Mouse (Mus musculus) bone marrow, adult 2 months (tissue): Measurements from ENCODE around the gene Meis2. TPM values are rescaled to one million over a fixed set of nuclear protein-coding genes. Genes with fewer than 3 reads are reported as not detected.

Experiments used
- H3K27ac ChIP-seq: fragments of 200-500 bp; 2 replicates; pipeline ENCODE4 v1.5.1; 2012; ENCODE audit warnings: low read depth, mild to moderate bottlenecking, control low read depth, inconsistent platforms, low read length; ENCODE audit not compliant: control insufficient read depth, poor library complexity, insufficient read depth
- H3K4me1 ChIP-seq: fragments of 200-500 bp; 2 replicates; pipeline ENCODE4 v1.6.1; 2011; ENCODE audit warnings: low read length; ENCODE audit not compliant: control insufficient read depth, insufficient read depth
- H3K4me3 ChIP-seq: fragments of 200-500 bp; replicated peaks from 2 replicates; pipeline ENCODE3; 2011; ENCODE audit warnings: mild to moderate bottlenecking, low read depth, low read length, control low read depth; ENCODE audit not compliant: control insufficient read depth
- CTCF ChIP-seq: fragments of 200-500 bp; IDR thresholded peaks from 2 replicates; pipeline ENCODE4 v1.5.1; 2011; ENCODE audit warnings: low read length, control low read depth; ENCODE audit not compliant: control insufficient read depth, insufficient read depth
- POLR2A ChIP-seq: fragments of 200-500 bp; IDR thresholded peaks from 2 replicates; pipeline ENCODE4 v1.6.1; 2011; ENCODE audit warnings: low read depth, mild to moderate bottlenecking, control low read depth, low read length, borderline replicate concordance; ENCODE audit not compliant: control insufficient read depth
- WGBS: fragments of 180-500 bp; shearing (Covaris S2); methylation state at CpG from one replicate; pipeline ENCODE4 v1.1.7; 2018; 5-methylcytosine and 5-hydroxymethylcytosine counted together
- polyA plus RNA-seq: library from polyadenylated mRNA; stranded (reverse); fragments of >200 nt; gene quantifications from 2 replicates; pipeline ENCODE4 v1.2.4, GENCODE M21; 2011; ENCODE audit warnings: low replicate concordance; ENCODE audit not compliant: missing spikeins, insufficient read depth, insufficient read length

The Meis2 gene
- polyA plus RNA-seq, 1 experiment = 7.9 TPM

DNA sequence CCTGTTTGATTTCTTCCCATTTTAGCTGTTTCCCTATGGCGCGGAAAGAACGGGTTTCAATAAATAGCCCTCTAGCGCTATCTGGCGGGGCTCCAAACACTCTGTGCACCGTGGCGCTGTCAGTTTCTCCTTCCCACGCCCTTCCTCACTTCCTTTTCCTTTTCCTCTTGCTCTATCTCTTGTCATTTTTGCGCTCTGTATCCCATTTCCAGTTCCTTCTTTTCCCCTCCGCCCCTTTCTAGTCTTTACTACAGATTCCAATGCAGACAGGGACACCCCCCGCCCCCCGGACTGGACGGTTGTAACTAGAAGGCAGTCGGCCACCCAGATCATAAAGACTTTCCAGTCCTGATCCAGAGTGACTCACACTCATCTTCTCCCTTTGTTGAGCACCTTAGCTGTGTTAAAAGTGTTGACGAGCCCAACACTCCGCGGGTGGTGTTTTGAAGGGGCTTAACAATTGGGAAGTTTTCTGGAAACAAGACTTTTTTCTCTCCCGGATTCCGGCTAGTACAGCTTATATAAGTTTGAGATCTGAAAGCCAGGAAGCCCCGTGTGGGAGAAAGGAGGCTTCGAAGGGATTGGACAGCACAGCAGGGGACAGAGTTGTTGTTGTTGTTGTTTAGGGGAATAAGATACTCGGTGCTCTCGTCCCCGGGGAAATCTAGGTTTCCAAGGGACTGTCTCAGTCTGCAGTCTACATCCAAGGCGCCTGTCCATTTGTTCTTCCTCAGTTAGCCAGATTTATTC, 6.1 kb upstream of the Meis2 start:
- H3K4me3 ChIP-seq = no peak overlapping the region
- no peak overlapping the region for H3K27ac ChIP-seq
- TF ChIP-seq CTCF = 0 out of 2 replicates have a peak, but pooled peaks have one; percentile 17
- no peak for TF ChIP-seq POLR2A
- no peaks in the 10 kb centered on the region for H3K4me1 ChIP-seq
- WGBS = 2% methylated on average over 25 of the region's 25 CpGs

DNA sequence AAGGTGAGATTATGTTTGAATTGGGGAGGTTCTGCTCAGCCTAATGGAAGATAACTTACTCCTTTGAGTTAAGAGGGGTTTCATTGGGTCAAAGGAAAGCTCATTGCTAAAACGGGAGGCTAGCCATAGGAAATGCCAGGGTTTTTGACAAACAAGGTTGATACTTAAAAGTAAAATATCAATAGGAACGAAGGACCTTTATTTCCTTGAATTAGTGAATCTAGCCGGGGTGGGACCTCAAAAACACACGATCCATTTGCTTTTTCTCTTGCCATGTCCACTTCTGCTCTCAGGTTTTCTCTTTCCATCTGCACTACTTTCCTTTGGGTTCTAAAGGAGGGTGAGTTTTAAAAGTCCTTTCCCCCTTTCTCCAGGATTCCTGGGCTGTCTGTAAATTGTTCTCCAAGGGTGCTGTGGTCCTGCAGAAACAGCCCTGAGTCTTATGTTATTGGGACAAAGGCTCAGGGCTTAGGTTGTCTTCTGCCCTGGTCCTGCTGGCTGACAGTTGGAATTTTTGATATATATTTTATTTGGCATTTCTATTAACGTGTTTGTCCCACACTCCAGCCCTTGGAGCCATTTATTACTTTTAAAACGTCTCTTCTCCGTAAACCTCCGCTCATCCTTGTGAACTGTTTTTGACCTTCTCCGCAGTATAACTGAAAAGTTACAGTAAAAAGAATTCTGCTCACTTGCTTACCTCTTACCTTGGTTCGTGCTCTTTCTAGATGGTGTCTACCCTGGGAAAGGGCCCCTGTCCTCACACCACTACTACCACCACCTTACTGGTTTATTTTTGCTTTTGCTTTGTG, 5.2 kb upstream of the Meis2 start:
- WGBS = 39% methylated on average over 10 of the region's 10 CpGs
- no peak overlapping the region for H3K4me3 ChIP-seq
- no peak for TF ChIP-seq POLR2A
- TF ChIP-seq CTCF = no peak
- no peaks in the 10 kb centered on the region for H3K4me1 ChIP-seq
- H3K27ac ChIP-seq = no peak overlapping the region

DNA sequence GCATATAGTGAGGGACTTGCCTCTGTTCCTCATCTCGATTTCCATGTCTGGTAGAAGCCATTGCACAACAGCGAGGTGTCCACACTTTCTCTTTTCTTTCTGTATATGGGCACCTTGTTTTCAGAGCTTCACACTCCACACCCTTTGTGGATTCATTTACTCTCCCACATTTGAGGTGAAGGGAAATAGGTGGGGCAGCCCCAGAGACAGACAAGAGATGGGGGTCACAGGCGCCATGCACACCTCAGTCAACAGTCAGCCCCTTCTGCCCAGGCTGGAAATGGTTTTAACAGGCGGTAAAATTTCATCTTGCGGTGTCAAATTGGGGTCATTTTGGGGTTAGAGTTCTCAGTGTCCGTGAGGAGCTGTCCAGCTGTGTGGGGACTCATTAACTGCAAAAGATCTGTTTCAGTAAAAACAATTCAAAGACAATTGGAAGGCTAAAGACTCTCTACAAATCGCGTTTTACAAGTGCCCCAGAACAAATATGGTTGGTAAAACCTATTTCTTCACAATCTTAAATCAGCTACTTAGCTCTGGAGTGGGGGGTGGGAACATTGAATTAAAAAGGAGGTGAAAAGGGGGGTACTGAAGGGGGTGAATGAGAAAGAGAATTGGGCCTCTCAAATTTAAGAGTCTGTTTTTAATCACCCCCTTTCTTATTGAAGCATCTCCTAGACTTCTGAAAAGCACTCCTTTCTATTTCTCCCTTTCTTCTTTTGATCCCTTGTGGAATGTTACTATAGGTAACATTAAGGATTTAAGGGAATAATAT, 4.0 kb upstream of the Meis2 start:
- TF ChIP-seq POLR2A (no peak), CTCF (no peak)
- H3K4me1 ChIP-seq = no peaks in the 10 kb centered on the region
- no peak overlapping the region for H3K27ac ChIP-seq
- no peak overlapping the region for H3K4me3 ChIP-seq
- WGBS = 40% methylated on average over 8 of the region's 8 CpGs

DNA sequence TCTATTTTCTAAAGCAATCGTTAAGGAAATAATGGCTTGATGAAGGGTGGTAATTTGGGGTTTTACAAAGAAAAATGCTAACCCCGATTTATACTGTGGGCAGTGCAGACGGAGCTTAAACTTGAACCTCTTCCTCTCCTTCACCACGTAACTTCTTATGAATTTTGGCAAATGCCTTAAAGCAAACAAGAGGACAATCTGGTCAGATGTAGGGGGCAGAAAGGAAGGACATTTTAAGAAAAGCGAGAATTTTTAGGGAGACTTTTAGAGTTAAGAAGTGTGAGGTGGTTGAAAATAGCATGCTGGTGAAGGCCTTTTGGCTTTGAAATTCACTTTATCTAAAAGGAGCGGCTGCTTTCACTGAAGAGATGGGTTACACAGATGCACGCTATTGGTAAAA, 3.3 kb upstream of the Meis2 start:
- no peaks in the 10 kb centered on the region for H3K4me1 ChIP-seq
- TF ChIP-seq POLR2A (no peak), CTCF (no peak)
- no peak overlapping the region for H3K4me3 ChIP-seq
- 50% methylated on average over 7 of the region's 7 CpGs for WGBS
- no peak overlapping the region for H3K27ac ChIP-seq

DNA sequence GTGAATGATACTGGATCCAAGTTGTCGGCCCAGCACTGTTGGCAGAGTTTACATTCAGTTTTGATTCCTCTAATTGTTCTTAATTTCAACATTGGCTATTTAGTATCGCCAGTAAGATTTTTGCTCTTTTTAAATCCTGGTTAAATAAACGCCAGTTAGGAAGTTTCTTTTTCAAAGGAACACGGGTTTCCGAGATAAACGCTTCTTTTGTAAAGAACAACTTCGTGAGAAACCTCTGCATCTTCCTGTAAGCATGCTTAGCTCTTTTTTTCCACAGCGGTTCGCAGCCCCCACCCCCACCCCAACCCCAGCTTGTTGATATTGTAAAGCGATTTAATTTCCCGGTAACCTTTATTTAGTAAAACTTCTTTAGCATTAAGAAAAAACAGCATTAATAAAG, 2.8 kb upstream of the Meis2 start:
- H3K4me3 ChIP-seq = no peak overlapping the region
- TF ChIP-seq POLR2A (no peak), CTCF (no peak)
- no peak overlapping the region for H3K27ac ChIP-seq
- 17% methylated on average over 11 of the region's 11 CpGs for WGBS
- no peaks in the 10 kb centered on the region for H3K4me1 ChIP-seq

DNA sequence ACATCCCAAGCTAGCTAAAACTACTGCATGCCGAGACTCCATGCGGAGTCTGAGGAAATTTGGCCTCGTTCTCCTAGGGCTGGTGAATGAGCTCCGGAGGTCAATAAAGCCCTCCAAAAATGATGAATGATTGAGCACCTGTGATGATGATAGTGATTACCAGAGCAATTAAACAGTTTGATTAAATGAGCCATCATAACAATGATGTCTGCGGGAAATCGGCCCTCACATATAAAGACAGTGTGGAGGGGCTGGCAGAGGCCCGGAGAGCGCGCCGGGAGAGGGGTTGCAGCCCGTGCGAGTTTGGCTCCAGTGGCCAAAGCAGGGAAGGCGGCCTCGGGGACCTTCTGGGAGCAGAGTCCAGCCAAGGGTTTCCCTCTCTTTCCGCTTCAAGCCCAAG, 2.1 kb upstream of the Meis2 start:
- no peaks in the 10 kb centered on the region for H3K4me1 ChIP-seq
- no peak overlapping the region for H3K27ac ChIP-seq
- no peak overlapping the region for H3K4me3 ChIP-seq
- WGBS = 14% methylated on average over 15 of the region's 15 CpGs
- TF ChIP-seq POLR2A (no peak), CTCF (no peak)

DNA sequence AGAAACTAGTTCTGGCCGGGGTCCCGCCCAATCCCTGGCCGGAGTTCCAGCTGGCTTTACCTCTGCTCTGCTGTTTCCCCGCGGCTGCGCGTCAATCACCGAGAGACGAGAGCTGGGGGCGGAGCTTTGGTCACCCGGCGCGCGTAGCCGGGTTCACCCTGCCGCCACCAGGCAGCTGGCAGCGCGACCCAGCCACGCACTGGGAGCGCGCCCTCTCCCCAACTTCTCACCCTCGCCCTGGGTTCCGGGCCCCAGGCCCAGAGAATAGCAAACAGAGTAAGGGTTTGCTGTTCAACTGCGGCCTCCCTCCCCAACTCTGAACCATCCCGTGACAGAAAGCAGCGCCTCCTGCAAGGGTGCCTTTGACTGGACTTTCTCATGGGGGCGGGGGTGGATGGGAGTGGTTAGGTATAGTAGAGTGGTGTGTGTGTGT, 1.4 kb upstream of the Meis2 start:
- TF ChIP-seq POLR2A = no peak
- no peak for TF ChIP-seq CTCF
- under 1% methylated on average over 27 of the region's 27 CpGs for WGBS
- Histone ChIP-seq H3K27ac (no peak overlapping the region), H3K4me1 (no peaks in the 10 kb centered on the region), H3K4me3 (no peak overlapping the region)
